Mouse (Mus musculus) brain, embryonic 14.5 days (tissue): ENCODE results near the gene Kel.

Source experiments
- CTCF ChIP-seq: fragments of 200-500 bp; IDR thresholded peaks from 2 replicates; pipeline ENCODE4 v1.5.1; 2012; ENCODE audit warnings: inconsistent platforms, mild to moderate bottlenecking, moderate library complexity, borderline replicate concordance; ENCODE audit not compliant: insufficient read depth, insufficient read length; ENCODE audit errors: extremely low read depth
- POLR2A ChIP-seq: fragments of 200-500 bp; IDR thresholded peaks from 2 replicates; pipeline ENCODE4 v1.6.1; 2012; ENCODE audit warnings: mild to moderate bottlenecking, inconsistent platforms, borderline replicate concordance; ENCODE audit not compliant: poor library complexity, insufficient read depth, insufficient read length, severe bottlenecking; ENCODE audit errors: extremely low read depth

DNA sequence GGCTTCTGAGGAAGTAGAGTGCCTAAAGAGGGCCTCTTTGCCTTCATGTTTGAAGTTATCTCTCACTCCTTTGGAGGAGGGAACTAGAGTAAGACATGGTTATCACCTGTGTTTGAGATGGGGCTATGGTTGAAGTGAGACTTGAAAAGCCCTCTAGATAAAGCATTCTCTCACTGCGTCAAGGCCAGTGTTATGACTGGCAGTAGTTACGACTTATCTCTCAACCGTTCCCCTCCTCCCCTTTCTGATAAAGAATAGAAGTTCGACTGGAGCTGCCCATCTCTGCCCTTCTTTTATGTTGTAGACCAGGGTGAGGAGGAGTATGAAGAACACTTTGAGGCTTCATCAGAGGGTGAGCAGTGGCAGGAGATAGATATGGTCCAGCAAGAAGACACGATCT, 19.2 kb downstream of the Kel start:
- TF ChIP-seq POLR2A (no peak), CTCF (no peak)
